ENCODE assay signal across 18 mouse cellular contexts in the genomic region with DNA sequence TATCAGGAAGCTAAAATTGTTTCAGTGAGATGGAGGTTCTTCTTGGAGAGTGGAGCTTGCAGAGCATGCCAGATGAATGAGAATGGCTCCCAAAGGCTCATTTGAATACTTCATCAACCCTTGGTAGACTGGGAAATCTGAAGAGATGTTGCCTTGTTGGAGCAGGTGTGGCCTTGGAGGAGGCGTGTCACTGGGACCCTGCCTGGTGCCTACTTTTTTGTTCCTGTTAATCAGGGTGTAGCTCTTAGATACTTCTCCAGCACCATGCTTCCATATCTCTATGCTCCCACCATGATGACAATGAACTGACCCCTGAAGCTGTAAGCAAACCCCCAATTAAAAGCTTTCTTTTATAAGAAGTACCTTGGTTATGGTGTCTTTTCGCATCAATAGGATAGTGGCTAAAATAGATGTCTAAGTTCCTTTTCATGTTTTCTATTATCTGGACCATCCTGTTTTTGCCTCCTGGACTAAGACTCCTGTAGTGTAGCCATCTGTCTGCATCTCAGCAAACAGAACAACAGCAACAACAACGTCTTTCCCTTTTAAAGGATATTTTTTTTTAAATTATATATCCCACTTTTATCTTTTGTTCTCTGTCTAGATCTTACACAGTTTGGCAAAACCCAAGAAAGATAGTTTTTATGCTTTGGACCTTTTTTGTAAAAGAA.
"Had no signal": no experiment of that assay in that cellular context is flagged by ENCODE, and none has a peak within 500 bp of the region (broad histone marks: within the 10 kb centered on the region; RNA-seq: fewer than 3 reads in every experiment).

No protein-coding gene starts in this region.

- H3K4me1 ChIP-seq: kidney, embryonic 15.5 days; limb, embryonic 15.5 days; midbrain, embryonic 12.5 days had no signal

- H3K27ac ChIP-seq: kidney, embryonic 15.5 days; limb, embryonic 15.5 days; liver, embryonic 14.5 days; midbrain, embryonic 12.5 days; neural tube, embryonic 13.5 days had no signal

- H3K9ac ChIP-seq: kidney, embryonic 15.5 days; limb, embryonic 15.5 days; liver, embryonic 14.5 days; lung, embryonic 14.5 days; midbrain, embryonic 12.5 days; neural tube, embryonic 13.5 days had no signal

- ATAC-seq: midbrain, embryonic 16.5 days had no signal

- DNase-seq: kidney, postnatal 14 days; layer of hippocampus, adult 9-11 months; layer of hippocampus, postnatal 36 days; lung, embryonic 14.5 days; lung, postnatal 10 days; lung, postnatal 4 days; retina, postnatal 1 day; right cerebral cortex, postnatal 4 days; spleen, adult 18-20 months; thymus, adult 2 months; thymus, postnatal 25 days had no signal

- H3K4me3 ChIP-seq: kidney, embryonic 15.5 days; limb, embryonic 15.5 days; megakaryocyte, embryonic 14.5 days; midbrain, embryonic 12.5 days; neural tube, embryonic 13.5 days had no signal

- H3K4me2 ChIP-seq: kidney, embryonic 15.5 days; limb, embryonic 15.5 days; lung, embryonic 14.5 days; midbrain, embryonic 12.5 days; neural tube, embryonic 13.5 days had no signal

- H3K27me3 ChIP-seq: kidney, embryonic 15.5 days; limb, embryonic 15.5 days; megakaryocyte, embryonic 14.5 days; midbrain, embryonic 12.5 days; neural tube, embryonic 13.5 days had no signal

- H3K36me3 ChIP-seq: kidney, embryonic 15.5 days; limb, embryonic 15.5 days; neural tube, embryonic 13.5 days had no signal

- H3K9me3 ChIP-seq: kidney, embryonic 15.5 days; limb, embryonic 15.5 days; megakaryocyte, embryonic 14.5 days; midbrain, embryonic 12.5 days; neural tube, embryonic 13.5 days had no signal
